Mouse (Mus musculus) layer of hippocampus, postnatal 25 days (tissue): Measurements from ENCODE around the gene Neu2. TPM values are rescaled to one million over a fixed set of nuclear protein-coding genes. Genes with fewer than 3 reads are reported as not detected.

Experiments used
- DNase-seq, 2 experiments: peaks; one replicate each; pipeline ENCODE4 v3.0.0; 2022; ENCODE audit warnings: mixed read lengths in 2 of 2, low spot score in 1 of 2; ENCODE audit errors: extremely low spot score in 1 of 2
- total RNA-seq, 2 experiments: library from RNA; stranded (reverse); gene quantifications; 2 replicates each; pipeline ENCODE4 v1.2.3; 2021

The Neu2 gene
- total RNA-seq, 2 experiments from 2014 or later, result 0.71 to 0.80 TPM

DNA sequence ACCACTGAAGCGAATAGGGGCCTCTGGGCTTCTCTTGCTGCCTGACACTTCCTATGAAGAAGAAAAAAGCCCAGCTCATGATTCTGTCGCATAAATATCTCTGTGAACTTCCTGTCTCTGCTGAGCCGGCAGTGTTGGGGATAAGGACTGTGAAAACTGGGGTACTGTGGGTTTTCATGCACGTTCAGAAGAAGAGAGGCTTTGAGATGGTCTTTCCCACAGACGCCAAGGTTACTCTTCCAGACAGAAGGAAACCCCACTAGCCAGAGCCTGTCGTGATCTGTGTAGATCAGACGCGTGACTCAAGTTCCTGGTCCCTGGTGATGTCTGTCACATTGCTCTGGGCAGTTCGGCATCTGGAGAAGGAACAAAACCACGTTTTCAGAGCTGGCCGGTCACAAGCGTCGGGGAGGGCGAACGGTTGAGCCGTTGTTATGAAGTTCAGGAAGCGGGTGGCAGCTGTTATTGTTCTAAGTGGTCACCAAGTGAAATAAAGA is 130.5 kb downstream of the Neu2 start:
- no peak for DNase-seq

DNA sequence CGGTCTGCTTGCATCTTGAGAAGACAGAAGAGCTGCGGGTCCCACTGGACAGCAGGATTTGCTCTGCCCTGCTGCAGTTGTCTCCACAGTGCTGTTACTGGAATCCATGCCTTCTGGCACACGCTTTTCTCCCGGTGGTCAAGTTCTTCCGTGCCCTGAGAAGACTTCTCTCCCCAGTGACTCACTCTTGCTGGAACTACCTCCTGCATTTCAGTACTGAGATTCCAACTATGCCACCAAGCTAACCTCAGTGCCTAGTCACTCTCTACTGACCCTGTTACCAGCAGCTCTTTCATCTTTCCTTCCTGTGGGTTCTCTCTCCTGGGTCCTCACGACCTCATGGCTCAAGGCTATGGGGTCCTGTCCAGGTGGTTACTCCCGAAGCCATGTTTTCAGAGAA is 133.3 kb downstream of the Neu2 start:
- DNase-seq, result no peak

DNA sequence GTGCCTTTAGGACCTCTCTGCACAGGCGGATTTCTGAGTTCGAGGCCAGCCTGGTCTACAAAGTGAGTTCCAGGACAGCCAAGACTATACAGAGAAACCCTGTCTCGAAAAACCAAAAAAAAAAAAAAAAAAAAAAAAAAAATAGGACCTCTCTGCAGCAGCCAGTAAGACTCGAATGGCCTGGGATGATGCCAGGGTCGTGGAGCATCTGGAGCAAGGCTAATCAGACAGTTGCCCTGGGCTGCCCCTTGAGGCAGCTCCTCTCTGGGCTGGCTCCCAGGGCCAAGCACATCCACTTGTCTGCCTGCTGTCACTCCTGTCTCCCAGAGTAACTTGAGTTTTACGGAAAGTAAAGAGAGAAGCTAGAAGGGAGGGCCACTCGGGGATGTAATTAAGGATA is 135.4 kb downstream of the Neu2 start:
- no peak for DNase-seq

DNA sequence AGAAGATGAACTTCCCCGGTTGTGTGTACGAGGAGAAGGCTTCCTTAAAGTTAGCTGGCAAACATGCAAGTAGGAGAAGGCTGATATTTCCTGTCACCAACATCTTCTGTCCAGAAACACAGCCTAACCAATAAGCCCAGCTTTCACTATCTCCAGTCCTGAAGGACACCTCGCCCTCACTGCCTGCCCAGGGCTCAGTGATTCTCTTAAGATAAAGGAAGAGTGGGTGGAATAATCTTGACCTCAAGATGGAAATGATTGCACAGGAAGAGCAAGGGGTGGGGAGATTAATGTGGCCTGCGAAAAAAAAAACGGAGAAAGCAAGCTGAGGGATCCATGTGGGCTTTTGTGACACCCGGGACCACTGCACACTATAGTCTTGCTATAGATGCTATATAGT is 136.1 kb downstream of the Neu2 start:
- DNase-seq, result no peak

Other genes with a start within 250 kb of the Neu2 start
- gene Efhd1, start 245.5 kb upstream of the Neu2 start, total RNA-seq, result 10 to 100 TPM; 16.3 to 17.2 TPM
- 100 to 1,000 TPM in 1 of 2 experiments, 10 to 100 TPM in 1; 96.8 to 112 TPM for gene Gigyf2, start 182.9 kb upstream of the Neu2 start, total RNA-seq
- 1 to 10 TPM; 1.3 to 1.4 TPM for gene Kcnj13, start 115.2 kb upstream of the Neu2 start, total RNA-seq
- gene Snorc, start 39.6 kb upstream of the Neu2 start, total RNA-seq, result not detected
- gene Ngef, start 64.0 kb downstream of the Neu2 start, total RNA-seq, result 100 to 1,000 TPM in 1 of 2 experiments, 10 to 100 TPM in 1; 99.8 to 100 TPM
- 10 to 100 TPM; 13.4 to 13.8 TPM for gene Inpp5d, start 110.4 kb downstream of the Neu2 start, total RNA-seq
- gene Atg16l1, start 246.0 kb downstream of the Neu2 start, total RNA-seq, result 10 to 100 TPM; 51.5 to 70.2 TPM